Mouse (Mus musculus) kidney, adult 2 months (tissue): ENCODE measurements around the gene H2-DMa.

ENCODE experiments used
- CTCF ChIP-seq: fragments of 200-500 bp; conservative IDR thresholded peaks from 2 replicates; pipeline ENCODE4 v1.5.1; 2011; ENCODE audit warnings: low read depth, mild to moderate bottlenecking, control low read depth, low read length, moderate library complexity, mixed read lengths; ENCODE audit not compliant: insufficient read depth, insufficient read length
- POLR2A ChIP-seq: fragments of 200-500 bp; IDR thresholded peaks from one replicate; pipeline ENCODE4 v1.6.1; 2011; ENCODE audit warnings: low read depth, low read length, control low read depth

DNA sequence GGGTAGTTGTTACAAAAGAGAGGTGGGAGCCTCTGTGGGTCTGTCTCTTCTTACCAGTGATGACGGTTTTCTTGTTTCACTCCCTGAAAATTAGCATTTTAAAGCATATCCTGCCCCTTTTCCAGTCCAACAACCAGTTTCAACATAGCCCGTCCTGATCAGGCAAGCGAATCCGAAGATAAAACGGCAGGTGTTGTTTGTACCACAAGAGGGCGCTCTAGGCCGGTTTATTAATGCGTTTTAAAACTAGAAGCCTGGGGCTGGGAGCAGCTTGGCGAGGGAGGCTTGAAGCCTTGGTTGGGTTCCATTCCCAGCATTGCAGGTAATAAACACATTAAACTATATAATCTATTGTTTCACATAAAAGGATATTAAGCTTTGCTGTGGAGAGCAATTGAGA lies 41.8 kb upstream of the H2-DMa start:
- TF ChIP-seq CTCF (peak; percentile 68), POLR2A (no peak)
